Mouse (Mus musculus) intestine, embryonic 14.5 days (tissue): Measurements from ENCODE around the gene Gm8765. TPM values are rescaled to one million over a fixed set of nuclear protein-coding genes. Genes with fewer than 3 reads are reported as not detected.
A peak's percentile ranks its signal among the peaks of the same experiment; 100 is the strongest.
"Not testable (repeated sequence)": the region's sequence is repeated elsewhere in the genome, so short reads cannot be mapped to it uniquely, and the experiment has no call there.

Source experiments
- ATAC-seq: fragments of 200-750 bp; cut with Nextera tagmentation; replicated peaks from 2 replicates; pipeline ENCODE4 v1.8.0; 2017; ENCODE audit warnings: low read depth, moderate number of reproducible peaks, moderate TSS enrichment, moderate library complexity; ENCODE audit not compliant: low FRiP score, low TSS enrichment
- DNase-seq: peaks from one replicate; pipeline ENCODE4 v3.0.0-alpha.2; 2018; ENCODE audit warnings: low spot score
- H3K27ac ChIP-seq: fragments of 300-500 bp; sonication (generic); 2 replicates; pipeline ENCODE4 v1.5.1; 2014; ENCODE audit warnings: low read depth, mild to moderate bottlenecking, control low read depth
- H3K27me3 ChIP-seq: fragments of 300-500 bp; sonication (generic); replicated peaks from 2 replicates; pipeline ENCODE4 v1.6.1; 2014; ENCODE audit warnings: low read length, control low read depth; ENCODE audit not compliant: control insufficient read depth, insufficient read depth
- H3K36me3 ChIP-seq: fragments of 300-500 bp; sonication (generic); 2 replicates; pipeline ENCODE4 v1.6.1; 2014; ENCODE audit warnings: low read length, control low read depth; ENCODE audit not compliant: control insufficient read depth, insufficient read depth
- H3K4me1 ChIP-seq: fragments of 300-500 bp; sonication (generic); replicated peaks from 2 replicates; pipeline ENCODE4 v1.6.1; 2014; ENCODE audit warnings: low read length, control low read depth, mixed read lengths; ENCODE audit not compliant: control insufficient read depth, insufficient read depth
- H3K4me2 ChIP-seq: fragments of 300-500 bp; sonication (generic); 2 replicates; pipeline ENCODE4 v1.6.1; 2014; ENCODE audit warnings: low read length
- H3K4me3 ChIP-seq: fragments of 300-500 bp; sonication (generic); 2 replicates; pipeline ENCODE4 v1.5.1; 2014; ENCODE audit warnings: low read depth, low read length, control low read depth, mixed read lengths
- H3K9ac ChIP-seq: fragments of 300-500 bp; sonication (generic); 2 replicates; pipeline ENCODE4 v1.6.1; 2014; ENCODE audit warnings: mild to moderate bottlenecking, low read length
- H3K9me3 ChIP-seq: fragments of 300-500 bp; sonication (generic); 2 replicates; pipeline ENCODE4 v1.6.1; 2016; ENCODE audit warnings: low read length, control low read depth; ENCODE audit not compliant: control insufficient read depth
- WGBS: fragments of 180-500 bp; shearing (Covaris S2); extraction: QIAGEN DNeasy Blood & Tissue Kit; methylation state at CpG from one replicate; pipeline ENCODE4 v1.1.7; 2014; 5-methylcytosine and 5-hydroxymethylcytosine counted together
- microRNA-seq: library from miRNA; unstranded; fragments of <30 nt; microRNA quantifications from one replicate; pipeline ENCODE4, GENCODE M21; 2016
- polyA plus RNA-seq: library from polyadenylated mRNA; unstranded; fragments of >200 nt; fragmentation: Nextera tagmentation; extraction: Ambion mirVana; gene quantifications from 2 replicates; pipeline ENCODE4 v1.2.1, GENCODE M21; 2014

Gene Gm8765
- not detected in 2 replicates for polyA plus RNA-seq

GRCm38 (mm10) chr13:50698012-50698411 is at the start of gene Gm8765:
Gene Gm8765, plus strand, starts transcription at chr13:50698312.
- H3K27me3 ChIP-seq, H3K4me2 ChIP-seq, H3K9ac ChIP-seq, H3K4me3 ChIP-seq, H3K36me3 ChIP-seq, H3K4me1 ChIP-seq, ATAC-seq, H3K27ac ChIP-seq, H3K9me3 ChIP-seq, DNase-seq: not testable (repeated sequence)
- WGBS = 33% methylated on average over 1 of the region's 2 CpGs

- H3K36me3 ChIP-seq, ATAC-seq, H3K4me3 ChIP-seq, H3K9me3 ChIP-seq, H3K4me2 ChIP-seq, H3K27me3 ChIP-seq, H3K9ac ChIP-seq, DNase-seq, H3K27ac ChIP-seq, H3K4me1 ChIP-seq: not testable (repeated sequence)
- WGBS = 79% methylated on average over 2 of the region's 2 CpGs
Observed at GRCm38 (mm10) chr13:50648771-50649170, 49.3 kb upstream of the Gm8765 start.

GRCm38 (mm10) chr13:50750282-50750681 is 52.2 kb downstream of the Gm8765 start:
- not testable (repeated sequence) for H3K27ac ChIP-seq, H3K4me3 ChIP-seq, H3K9ac ChIP-seq, H3K27me3 ChIP-seq, DNase-seq, H3K4me2 ChIP-seq, H3K9me3 ChIP-seq, H3K36me3 ChIP-seq, ATAC-seq, H3K4me1 ChIP-seq

GRCm38 (mm10) chr13:50751732-50752131 is 53.6 kb downstream of the Gm8765 start:
- Histone ChIP-seq H3K36me3 (no peaks in the 10 kb centered on the region), H3K27me3 (no peaks in the 10 kb centered on the region), H3K4me3 (no peak overlapping the region), H3K4me1 (peaks cover 6% of the 10 kb centered on the region), H3K9me3 (no peaks in the 10 kb centered on the region), H3K9ac (no peak overlapping the region), H3K27ac (no peak overlapping the region), H3K4me2 (no peak overlapping the region)
- 72% methylated on average over 2 of the region's 2 CpGs for WGBS
- no peak for ATAC-seq
- DNase-seq = peak; percentile 32

GRCm38 (mm10) chr13:50752961-50753360 is 54.8 kb downstream of the Gm8765 start:
- not testable (repeated sequence) for H3K36me3 ChIP-seq, H3K4me1 ChIP-seq, H3K27ac ChIP-seq, H3K9ac ChIP-seq, H3K4me2 ChIP-seq, H3K4me3 ChIP-seq, H3K27me3 ChIP-seq, ATAC-seq, H3K9me3 ChIP-seq
- DNase-seq = peak; percentile 50

Small RNA genes within 50 kb of the gene (microRNA-seq; reads per million reads assigned to microRNA genes)
- gene Gm23952 = not detected

Other genes with a start within 250 kb of the Gm8765 start
- not detected in 2 replicates for gene Nutm2, start 231.0 kb upstream of the Gm8765 start, polyA plus RNA-seq
- not detected in 2 replicates for gene Gm904, start 55.1 kb upstream of the Gm8765 start, polyA plus RNA-seq